Mouse (Mus musculus): ENCODE results near the gene Fnip1. TPM values are rescaled to one million over a fixed set of nuclear protein-coding genes. Genes with fewer than 3 reads are reported as not detected.
"Not testable (repeated sequence)": the region's sequence is repeated elsewhere in the genome, so short reads cannot be mapped to it uniquely, and the experiment has no call there.

The Fnip1 gene
- total RNA-seq, 2 experiments from 2014 or later = 37.0 to 40.2 TPM

- intact Hi-C loops (cut with DNase I) = not testable (repeated sequence)
Observed at GRCm38 (mm10) chr11:54450757-54451156, 12.8 kb downstream of the Fnip1 start.

GRCm38 (mm10) chr11:54454516-54454915 is 16.5 kb downstream of the Fnip1 start:
- intact Hi-C loops (cut with DNase I) = no loop called here
- no peak for DNase-seq (ENCODE audit: low spot score in 2 of 2)

More at GRCm38 (mm10) chr11:54450757-54451156, 12.8 kb downstream of the Fnip1 start:
- DNase-seq (ENCODE audit: low spot score in 2 of 2) = not testable (repeated sequence)

- intact Hi-C loops (cut with DNase I) = no loop called here
- no peak for DNase-seq (ENCODE audit: low spot score in 2 of 2)
Observed at GRCm38 (mm10) chr11:54456875-54457274, 18.9 kb downstream of the Fnip1 start.

- intact Hi-C loops (cut with DNase I) = no loop called here
Observed at GRCm38 (mm10) chr11:54458168-54458567, 20.2 kb downstream of the Fnip1 start.

GRCm38 (mm10) chr11:54464557-54465244 is 26.7 kb downstream of the Fnip1 start:
- DNase-seq (ENCODE audit: low spot score in 2 of 2) = no peak
- intact Hi-C loops (cut with DNase I) = no loop called here

More at GRCm38 (mm10) chr11:54458168-54458567, 20.2 kb downstream of the Fnip1 start:
- DNase-seq (ENCODE audit: low spot score in 2 of 2) = no peak

GRCm38 (mm10) chr11:54472231-54472630 is 34.2 kb downstream of the Fnip1 start:
- DNase-seq (ENCODE audit: low spot score in 2 of 2) = no peak
- intact Hi-C loops (cut with DNase I) = no loop called here

- DNase-seq (ENCODE audit: low spot score in 2 of 2) = no peak
- intact Hi-C loops (cut with DNase I) = no loop called here
Observed at GRCm38 (mm10) chr11:54478414-54478813, 40.4 kb downstream of the Fnip1 start.

- intact Hi-C loops (cut with DNase I) = no loop called here
- DNase-seq (ENCODE audit: low spot score in 2 of 2) = no peak
Observed at GRCm38 (mm10) chr11:54486041-54486440, 48.0 kb downstream of the Fnip1 start.

GRCm38 (mm10) chr11:54491946-54492558 is 54.1 kb downstream of the Fnip1 start:
- intact Hi-C loops (cut with DNase I) = no loop called here
- no peak for DNase-seq (ENCODE audit: low spot score in 2 of 2)

GRCm38 (mm10) chr11:54492559-54492958 is 54.6 kb downstream of the Fnip1 start:
- intact Hi-C loops (cut with DNase I) = no loop called here
- DNase-seq (ENCODE audit: low spot score in 2 of 2) = no peak

GRCm38 (mm10) chr11:54499838-54500237 is 61.8 kb downstream of the Fnip1 start:
- intact Hi-C loops (cut with DNase I) = no loop called here
- DNase-seq (ENCODE audit: low spot score in 2 of 2) = no peak

- no peak for DNase-seq (ENCODE audit: low spot score in 2 of 2)
- intact Hi-C loops (cut with DNase I) = no loop called here
Observed at GRCm38 (mm10) chr11:54502546-54503245, 64.7 kb downstream of the Fnip1 start.

GRCm38 (mm10) chr11:54513584-54513983 is 75.6 kb downstream of the Fnip1 start:
- no peak for DNase-seq (ENCODE audit: low spot score in 2 of 2)
- intact Hi-C loops (cut with DNase I) = no loop called here

- intact Hi-C loops (cut with DNase I) = loop anchor here (2.0 kb wide), 1 partner anchor 83 kb away; the partner anchor contains the start of gene Fnip1
- peak; percentile 12 to 15 for DNase-seq (ENCODE audit: low spot score in 2 of 2)
Observed at GRCm38 (mm10) chr11:54521927-54522528, 84.0 kb downstream of the Fnip1 start.

GRCm38 (mm10) chr11:54522529-54523430 is 84.8 kb downstream of the Fnip1 start, which contains the start of gene Rapgef6:
TSS of gene Rapgef6 (plus strand) at chr11:54522847.
- peak; percentile 98 for DNase-seq (ENCODE audit: low spot score in 2 of 2)
- intact Hi-C loops (cut with DNase I) = loop anchor here (2.0 kb wide), 1 partner anchor 84 kb away; the partner anchor contains the start of gene Fnip1

- intact Hi-C loops (cut with DNase I) = loop anchor here (2.0 kb wide), 1 partner anchor 85 kb away; the partner anchor contains the start of gene Fnip1
- no peak for DNase-seq (ENCODE audit: low spot score in 2 of 2)
Observed at GRCm38 (mm10) chr11:54523431-54524001, 85.5 kb downstream of the Fnip1 start.

- no peak for DNase-seq (ENCODE audit: low spot score in 2 of 2)
- intact Hi-C loops (cut with DNase I) = no loop called here
Observed at GRCm38 (mm10) chr11:54528002-54528401, 90.0 kb downstream of the Fnip1 start.

- intact Hi-C loops (cut with DNase I) = loop anchor here (10.0 kb wide), 2 partner anchors 176 to 406 kb away; no protein-coding TSS in a partner anchor
- DNase-seq (ENCODE audit: low spot score in 2 of 2) = no peak
Observed at GRCm38 (mm10) chr11:54530391-54530790, 92.4 kb downstream of the Fnip1 start.

All from left cerebral cortex, postnatal 36 days (tissue).